Mouse (Mus musculus) lung, embryonic 15.5 days (tissue): ENCODE data around the gene Pcp4. TPM values are rescaled to one million over a fixed set of nuclear protein-coding genes. Genes with fewer than 3 reads are reported as not detected.
"Not testable (repeated sequence)": the region's sequence is repeated elsewhere in the genome, so short reads cannot be mapped to it uniquely, and the experiment has no call there.

Experiments used
- ATAC-seq: fragments of 200-750 bp; cut with Nextera tagmentation; 2 replicates; pipeline ENCODE4 v1.8.0; 2017; ENCODE audit warnings: moderate number of reproducible peaks, borderline replicate concordance; ENCODE audit not compliant: low FRiP score, low TSS enrichment; ENCODE audit errors: extremely low read depth
- H3K27ac ChIP-seq: fragments of 300-500 bp; sonication (generic); 2 replicates; pipeline ENCODE4 v1.5.1; 2015; ENCODE audit warnings: moderate library complexity, mild to moderate bottlenecking, inconsistent platforms
- H3K27me3 ChIP-seq: fragments of 300-500 bp; sonication (generic); 2 replicates; pipeline ENCODE4 v1.6.1; 2015; ENCODE audit warnings: inconsistent platforms
- H3K36me3 ChIP-seq: fragments of 300-500 bp; sonication (generic); 2 replicates; pipeline ENCODE4 v1.6.1; 2015; ENCODE audit warnings: inconsistent platforms
- H3K4me1 ChIP-seq: fragments of 300-500 bp; sonication (generic); 2 replicates; pipeline ENCODE4 v1.6.1; 2015; ENCODE audit warnings: inconsistent platforms
- H3K4me2 ChIP-seq: fragments of 300-500 bp; sonication (generic); 2 replicates; pipeline ENCODE4 v1.6.1; 2015; ENCODE audit warnings: inconsistent platforms, mild to moderate bottlenecking, moderate library complexity
- H3K4me3 ChIP-seq: fragments of 300-500 bp; sonication (generic); 2 replicates; pipeline ENCODE4 v1.5.1; 2015; ENCODE audit warnings: mild to moderate bottlenecking, inconsistent platforms
- H3K9ac ChIP-seq: fragments of 300-500 bp; sonication (generic); 2 replicates; pipeline ENCODE4 v1.6.1; 2015; ENCODE audit warnings: inconsistent platforms
- H3K9me3 ChIP-seq: fragments of 300-500 bp; sonication (generic); 2 replicates; pipeline ENCODE4 v1.6.1; 2016; ENCODE audit warnings: inconsistent platforms
- WGBS: fragments of 180-500 bp; shearing (Covaris S2); methylation state at CpG from one replicate; pipeline ENCODE4 v1.1.7; 2015; 5-methylcytosine and 5-hydroxymethylcytosine counted together
- polyA plus RNA-seq: library from polyadenylated mRNA; unstranded; fragments of >200 nt; fragmentation: Nextera tagmentation; extraction: Ambion mirVana; gene quantifications from 2 replicates; pipeline ENCODE4 v1.2.1, GENCODE M21; 2015

Gene Pcp4
- 4.2 and 4.5 TPM in 2 replicates for polyA plus RNA-seq

GRCm38 (mm10) chr16:96467445-96467844 lies at the start of gene Pcp4:
TSS of gene Pcp4 (plus strand) at chr16:96467606.
- no peak for ATAC-seq
- 12% methylated on average over 8 of the region's 8 CpGs for WGBS
- Histone ChIP-seq H3K4me1 (peaks cover 5% of the 10 kb centered on the region; the same call in 1 of the 2 replicates), H3K9me3 (no peaks in the 10 kb centered on the region), H3K9ac (no peak within 1 kb of the TSS), H3K4me3 (no peak within 1 kb of the TSS), H3K4me2 (no peak within 1 kb of the TSS), H3K27ac (no peak within 1 kb of the TSS), H3K27me3 (no peaks in the 10 kb centered on the region), H3K36me3 (no peaks in the 10 kb centered on the region)

GRCm38 (mm10) chr16:96425044-96425443 lies 42.4 kb upstream of the Pcp4 start:
- WGBS = 82% methylated on average over 2 of the region's 2 CpGs
- Histone ChIP-seq H3K4me1 (no peaks in the 10 kb centered on the region), H3K9me3 (no peaks in the 10 kb centered on the region), H3K27me3 (no peaks in the 10 kb centered on the region), H3K9ac (no peak overlapping the region), H3K4me3 (no peak overlapping the region), H3K4me2 (no peak overlapping the region), H3K27ac (no peak overlapping the region), H3K36me3 (no peaks in the 10 kb centered on the region)
- no peak for ATAC-seq

GRCm38 (mm10) chr16:96426671-96427070 lies 40.7 kb upstream of the Pcp4 start:
- Histone ChIP-seq H3K4me1 (no peaks in the 10 kb centered on the region), H3K9me3 (no peaks in the 10 kb centered on the region), H3K9ac (no peak overlapping the region), H3K4me2 (no peak overlapping the region), H3K27ac (no peak overlapping the region), H3K36me3 (no peaks in the 10 kb centered on the region), H3K4me3 (no peak overlapping the region), H3K27me3 (no peaks in the 10 kb centered on the region)
- no peak for ATAC-seq
- WGBS = 79% methylated on average over 7 of the region's 7 CpGs

GRCm38 (mm10) chr16:96429046-96429445 lies 38.4 kb upstream of the Pcp4 start:
- Histone ChIP-seq H3K4me2 (no peak overlapping the region), H3K4me1 (no peaks in the 10 kb centered on the region), H3K4me3 (no peak overlapping the region), H3K27ac (no peak overlapping the region), H3K9me3 (no peaks in the 10 kb centered on the region), H3K36me3 (no peaks in the 10 kb centered on the region), H3K9ac (no peak overlapping the region), H3K27me3 (no peaks in the 10 kb centered on the region)
- ATAC-seq = no peak
- WGBS = 58% methylated on average over 3 of the region's 3 CpGs

DNA sequence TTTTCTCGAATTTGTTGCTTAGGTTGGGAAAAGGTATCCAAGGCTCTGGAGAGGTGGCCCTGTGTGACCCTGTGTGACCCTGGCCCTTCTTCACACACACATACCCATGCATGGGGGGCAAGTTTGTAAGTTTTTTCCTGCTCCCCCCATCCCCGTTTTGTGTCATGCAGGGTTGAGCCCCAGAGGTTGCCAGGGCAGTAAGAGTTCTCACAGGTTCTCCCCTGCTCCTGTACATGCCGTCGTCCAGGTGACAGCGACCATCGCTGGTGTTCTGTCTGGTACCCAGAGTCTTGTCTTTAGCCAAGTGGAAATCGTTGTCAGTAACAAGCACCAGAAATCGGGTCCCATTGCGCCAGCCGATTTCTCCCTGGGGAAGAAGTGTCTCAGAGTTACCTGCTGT lies 34.1 kb upstream of the Pcp4 start:
- no peak for ATAC-seq
- 80% methylated on average over 10 of the region's 10 CpGs for WGBS

DNA sequence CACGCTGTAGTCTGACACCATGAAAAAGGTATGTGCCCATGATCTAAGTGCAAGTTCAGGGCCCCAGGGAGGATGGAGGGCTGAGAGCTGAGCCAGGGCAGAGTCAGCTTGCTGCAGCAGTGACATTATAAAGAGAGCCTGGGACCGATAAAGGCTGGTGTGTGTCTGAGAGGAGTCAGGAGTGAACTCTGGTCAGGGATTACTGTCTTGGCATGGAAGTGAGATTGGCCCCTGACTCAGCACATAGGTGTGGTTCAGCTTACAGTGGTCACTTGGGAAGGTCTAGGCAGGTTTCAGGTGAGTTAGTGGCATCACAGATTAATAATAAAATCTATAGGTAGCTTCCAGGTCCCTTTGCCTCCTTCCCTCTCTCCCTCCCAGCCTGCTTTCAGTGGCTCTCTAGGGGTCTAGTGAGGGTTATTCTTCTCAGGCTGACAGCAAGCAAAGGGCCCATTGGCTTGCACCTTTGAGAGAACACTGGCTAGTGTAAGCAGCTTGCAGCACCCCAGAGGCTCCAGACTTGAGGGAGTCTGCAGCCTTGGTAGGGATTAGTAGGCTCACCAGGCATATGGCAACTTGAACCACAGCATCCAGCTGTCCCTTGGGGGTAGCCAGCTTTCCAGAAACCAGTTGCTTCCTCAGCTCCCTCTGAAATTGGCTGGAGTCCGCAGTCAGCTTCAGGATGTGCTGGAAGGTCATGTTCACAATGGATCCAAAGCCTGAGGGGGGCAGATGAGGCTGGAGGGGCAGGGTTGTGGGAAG lies 33.2 kb upstream of the Pcp4 start:
- H3K9ac ChIP-seq = no peak overlapping the region
- no peak for ATAC-seq
- H3K36me3 ChIP-seq = no peaks in the 10 kb centered on the region
- no peaks in the 10 kb centered on the region for H3K27me3 ChIP-seq
- no peak overlapping the region for H3K4me2 ChIP-seq
- no peak overlapping the region for H3K27ac ChIP-seq
- no peaks in the 10 kb centered on the region for H3K9me3 ChIP-seq
- H3K4me3 ChIP-seq = no peak overlapping the region
- 72% methylated on average over 3 of the region's 3 CpGs for WGBS
- no peaks in the 10 kb centered on the region for H3K4me1 ChIP-seq

More for the DNA sequence above, 34.1 kb upstream of the Pcp4 start:
- H3K9me3 ChIP-seq = no peaks in the 10 kb centered on the region
- H3K4me1 ChIP-seq = no peaks in the 10 kb centered on the region
- H3K4me3 ChIP-seq = no peak overlapping the region
- no peak overlapping the region for H3K9ac ChIP-seq
- H3K36me3 ChIP-seq = no peaks in the 10 kb centered on the region
- no peak overlapping the region for H3K4me2 ChIP-seq
- H3K27ac ChIP-seq = no peak overlapping the region
- H3K27me3 ChIP-seq = no peaks in the 10 kb centered on the region

DNA sequence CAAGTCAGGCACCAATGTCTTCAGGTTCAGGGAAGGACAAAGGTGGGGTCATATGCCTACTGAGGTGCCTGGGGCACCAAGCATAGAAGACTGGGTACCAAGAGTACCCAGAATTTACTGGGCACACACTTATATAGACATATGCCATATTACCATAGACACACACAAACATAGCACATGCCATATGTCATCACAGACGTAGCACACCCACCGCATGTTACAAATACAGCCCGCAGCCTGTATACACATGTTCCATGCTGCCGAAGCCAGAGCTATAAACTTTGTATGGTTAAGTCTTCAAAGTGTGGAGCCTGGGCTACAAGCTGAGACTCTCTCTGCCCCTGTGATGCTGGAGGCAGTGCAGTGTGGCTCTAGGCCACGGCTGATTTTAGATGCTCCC lies 28.5 kb upstream of the Pcp4 start:
- Histone ChIP-seq H3K9ac (no peak overlapping the region), H3K4me2 (no peak overlapping the region), H3K4me1 (no peaks in the 10 kb centered on the region), H3K9me3 (no peaks in the 10 kb centered on the region), H3K4me3 (no peak overlapping the region), H3K27ac (no peak overlapping the region), H3K27me3 (no peaks in the 10 kb centered on the region), H3K36me3 (no peaks in the 10 kb centered on the region)
- no peak for ATAC-seq
- 86% methylated on average over 5 of the region's 5 CpGs for WGBS

DNA sequence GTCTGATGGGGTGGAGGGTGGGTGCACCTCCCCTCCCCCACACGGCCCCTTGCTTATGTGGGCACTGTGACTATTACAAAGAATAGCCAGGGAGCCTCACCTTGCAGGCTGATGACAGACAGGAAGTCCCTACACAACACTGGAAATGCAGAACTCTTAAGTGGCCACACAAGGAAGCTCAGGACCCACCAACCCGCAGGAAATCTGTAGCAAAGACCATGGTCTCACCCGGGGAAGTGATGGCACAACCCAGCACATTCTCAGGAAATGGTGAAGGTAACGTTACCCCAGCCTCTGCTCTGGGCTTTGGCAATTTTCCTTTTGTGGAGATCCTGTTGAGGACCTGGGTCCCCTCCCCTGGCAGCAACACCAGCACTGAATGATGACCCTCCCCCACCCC lies 27.7 kb upstream of the Pcp4 start:
- no peak for ATAC-seq
- no peak overlapping the region for H3K27ac ChIP-seq
- H3K4me2 ChIP-seq = no peak overlapping the region
- H3K4me3 ChIP-seq = no peak overlapping the region
- H3K9ac ChIP-seq = no peak overlapping the region
- no peaks in the 10 kb centered on the region for H3K36me3 ChIP-seq
- WGBS = 67% methylated on average over 4 of the region's 4 CpGs
- H3K27me3 ChIP-seq = no peaks in the 10 kb centered on the region
- no peaks in the 10 kb centered on the region for H3K9me3 ChIP-seq
- H3K4me1 ChIP-seq = no peaks in the 10 kb centered on the region

DNA sequence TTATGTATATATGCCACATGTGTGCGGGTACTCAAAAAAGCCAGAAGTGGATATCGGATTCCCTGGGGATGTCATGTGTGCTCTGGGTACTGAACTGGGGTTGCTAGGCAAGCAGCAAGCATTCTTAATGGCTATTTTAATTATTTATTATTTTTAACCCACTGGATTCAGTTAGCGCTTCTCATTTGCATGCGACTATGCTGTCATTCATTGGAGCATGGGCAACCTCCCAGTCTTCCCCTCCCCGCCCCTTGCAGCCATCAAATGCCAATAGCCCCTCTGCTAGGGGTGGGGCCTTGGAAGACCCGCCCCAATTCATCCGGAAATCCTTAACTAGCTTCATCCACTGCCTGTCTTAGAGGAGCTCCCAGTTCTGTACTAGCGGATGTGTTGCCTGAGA lies 26.5 kb upstream of the Pcp4 start:
- H3K27me3 ChIP-seq = no peaks in the 10 kb centered on the region
- no peak for ATAC-seq
- H3K36me3 ChIP-seq = no peaks in the 10 kb centered on the region
- H3K4me1 ChIP-seq = no peaks in the 10 kb centered on the region
- no peak overlapping the region for H3K4me3 ChIP-seq
- H3K9me3 ChIP-seq = no peaks in the 10 kb centered on the region
- WGBS = 76% methylated on average over 8 of the region's 8 CpGs
- no peak overlapping the region for H3K27ac ChIP-seq
- H3K9ac ChIP-seq = no peak overlapping the region
- H3K4me2 ChIP-seq = no peak overlapping the region

DNA sequence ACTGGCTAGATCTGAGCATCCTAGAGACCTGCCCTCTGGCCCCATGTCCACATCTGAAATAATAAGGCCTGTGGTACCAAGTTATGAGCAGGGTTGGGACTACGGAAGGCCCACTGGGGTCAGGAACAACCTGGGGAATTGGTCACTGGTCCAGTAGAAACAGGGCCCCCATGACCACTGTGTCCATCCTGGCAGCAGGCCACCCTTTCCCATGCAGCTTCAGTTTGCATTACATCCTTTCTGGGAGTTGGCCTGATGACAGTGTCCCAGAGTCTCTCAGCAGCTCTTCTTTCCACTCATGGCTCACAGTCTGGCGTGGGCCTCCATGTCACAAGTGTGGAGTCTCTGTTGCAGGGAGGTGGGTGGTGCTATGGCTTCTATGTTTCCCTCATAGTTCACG lies 25.6 kb upstream of the Pcp4 start:
- Histone ChIP-seq H3K9ac (no peak overlapping the region), H3K4me3 (no peak overlapping the region), H3K27me3 (no peaks in the 10 kb centered on the region), H3K9me3 (no peaks in the 10 kb centered on the region), H3K4me2 (no peak overlapping the region), H3K27ac (no peak overlapping the region), H3K36me3 (no peaks in the 10 kb centered on the region), H3K4me1 (no peaks in the 10 kb centered on the region)
- WGBS = 77% methylated on average over 3 of the region's 3 CpGs
- no peak for ATAC-seq

DNA sequence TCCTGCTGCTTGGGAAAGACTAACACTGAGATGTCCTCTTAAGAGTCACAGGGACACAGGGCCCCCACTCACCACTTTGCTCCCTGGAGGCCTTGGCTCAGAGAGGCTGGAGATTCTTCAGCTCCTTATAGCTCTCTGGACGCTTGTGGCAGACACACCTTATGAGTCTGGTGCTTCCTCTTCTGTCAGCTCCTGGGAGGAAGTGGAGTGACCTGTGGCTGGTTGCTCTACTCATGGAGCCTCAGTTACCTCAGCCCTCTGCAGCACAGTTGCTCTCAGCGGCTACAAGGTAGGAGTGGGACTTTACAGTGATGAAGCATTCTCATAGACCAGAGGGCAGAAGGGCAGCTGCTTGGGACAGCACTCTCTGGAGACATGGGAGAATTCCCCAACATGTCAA lies 23.9 kb upstream of the Pcp4 start, which contains the start of gene Itgb2l:
TSS of gene Itgb2l (minus strand) at position 152 of the 400 bp plus-strand sequence.
- H3K9ac ChIP-seq = no peak within 1 kb of the TSS
- no peak within 1 kb of the TSS for H3K4me3 ChIP-seq
- no peaks in the 10 kb centered on the region for H3K36me3 ChIP-seq
- no peaks in the 10 kb centered on the region for H3K9me3 ChIP-seq
- no peaks in the 10 kb centered on the region for H3K4me1 ChIP-seq
- ATAC-seq = no peak
- H3K4me2 ChIP-seq = no peak within 1 kb of the TSS
- H3K27me3 ChIP-seq = no peaks in the 10 kb centered on the region
- no peak within 1 kb of the TSS for H3K27ac ChIP-seq
- 73% methylated on average over 2 of the region's 2 CpGs for WGBS

DNA sequence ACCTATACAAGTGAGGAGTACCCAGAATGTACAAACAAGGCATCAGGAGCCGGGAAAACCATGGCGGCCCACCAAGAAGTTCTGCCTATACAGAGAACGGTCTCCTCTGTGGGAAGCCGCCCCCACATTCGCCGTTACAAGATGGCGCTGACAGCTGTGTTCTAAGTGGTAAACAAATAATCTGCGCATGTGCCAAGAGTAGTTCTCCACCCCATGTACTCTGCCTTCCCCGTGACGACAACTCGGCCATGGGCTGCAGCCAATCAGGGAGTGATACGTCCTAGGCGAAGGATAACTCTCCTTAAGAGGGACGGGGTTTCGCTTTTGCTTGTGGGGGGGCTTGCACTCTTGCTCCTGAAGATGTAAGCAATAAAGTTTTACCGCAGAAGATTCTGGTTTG lies 16.5 kb upstream of the Pcp4 start:
- not testable (repeated sequence) for H3K9ac ChIP-seq, H3K36me3 ChIP-seq, H3K4me2 ChIP-seq, H3K27ac ChIP-seq, H3K9me3 ChIP-seq, ATAC-seq, H3K27me3 ChIP-seq, H3K4me1 ChIP-seq, H3K4me3 ChIP-seq
- WGBS = 86% methylated on average over 16 of the region's 16 CpGs

DNA sequence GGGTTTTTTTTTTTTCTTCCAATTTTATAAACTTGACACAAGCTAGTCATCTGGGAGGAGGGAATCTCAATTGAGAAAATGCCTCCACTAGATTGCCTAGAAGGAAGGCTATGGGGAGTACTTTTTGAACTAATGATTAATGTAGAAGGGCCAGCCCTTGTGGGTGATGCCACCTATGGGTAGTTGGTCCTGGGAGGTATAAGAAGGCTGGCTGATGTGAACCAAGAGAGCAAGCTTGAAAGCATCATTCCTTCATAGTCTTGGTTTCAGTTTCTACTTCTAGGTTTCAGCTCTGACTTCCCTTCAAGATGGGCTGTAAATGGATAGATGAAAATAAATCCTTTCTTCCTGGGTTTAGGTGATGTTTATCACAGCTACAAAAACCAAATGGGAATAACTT lies 13.3 kb upstream of the Pcp4 start:
- no peak overlapping the region for H3K27ac ChIP-seq
- no peaks in the 10 kb centered on the region for H3K4me1 ChIP-seq
- no peaks in the 10 kb centered on the region for H3K27me3 ChIP-seq
- H3K4me2 ChIP-seq = no peak overlapping the region
- H3K4me3 ChIP-seq = no peak overlapping the region
- H3K9me3 ChIP-seq = no peaks in the 10 kb centered on the region
- no peak for ATAC-seq
- H3K36me3 ChIP-seq = no peaks in the 10 kb centered on the region
- no peak overlapping the region for H3K9ac ChIP-seq
